Mouse (Mus musculus): ENCODE measurements around the gene Ace2. TPM values are rescaled to one million over a fixed set of nuclear protein-coding genes. Genes with fewer than 3 reads are reported as not detected.

The Ace2 gene
- total and polyA plus RNA-seq, 3 experiments: not detected

DNA sequence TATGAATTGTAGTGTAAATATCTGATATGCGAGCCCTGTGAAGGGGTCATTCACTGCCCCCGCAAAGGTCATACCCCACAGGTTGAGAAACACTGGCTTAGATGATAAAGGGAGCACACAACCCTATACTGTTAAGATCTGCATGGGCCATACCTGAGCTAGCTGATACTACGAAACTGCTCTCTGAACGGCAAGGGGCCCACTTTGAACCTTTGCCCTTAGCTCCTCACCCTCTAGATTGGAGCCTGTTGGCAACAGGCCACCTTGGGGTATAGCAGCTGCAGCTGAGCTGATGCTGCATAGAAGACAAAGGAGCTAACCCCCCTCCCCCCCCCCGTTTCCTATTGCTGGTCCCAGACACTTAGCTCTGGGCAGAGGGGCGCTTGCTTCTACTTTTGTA, 36.5 kb upstream of the Ace2 start:
- Histone ChIP-seq H3K4me3 (ENCODE audit: control insufficient read depth in 1 of 2, insufficient read depth in 1 of 2, low read depth in 2 of 2, low read length in 2 of 2) (no peak overlapping the region), H3K9ac (ENCODE audit: control insufficient read depth, low read depth, low read length, poor library complexity, severe bottlenecking) (no peak overlapping the region), H3K79me2 (ENCODE audit: control insufficient read depth, insufficient read depth, low read length, poor library complexity) (no peaks in the 10 kb centered on the region), H3K36me3 (ENCODE audit: control insufficient read depth in 1 of 2, insufficient read depth in 2 of 2, low read length in 2 of 2) (no peaks in the 10 kb centered on the region), H3K27ac (ENCODE audit: control insufficient read depth, low read depth, low read length) (no peak overlapping the region), H3K9me3 (replicated peaks; ENCODE audit: insufficient read depth, low read length) (no peaks in the 10 kb centered on the region), H3K4me1 (ENCODE audit: control insufficient read depth in 1 of 2, insufficient read depth in 2 of 2, low read length in 2 of 2) (no peaks in the 10 kb centered on the region), H3K27me3 (ENCODE audit: control insufficient read depth in 1 of 2, insufficient read depth in 2 of 2, low read length in 2 of 2) (no peaks in the 10 kb centered on the region; a peak in 1 of 4 replicates)
- TF ChIP-seq E2F4 (IDR thresholded peaks at IDR 0.05; ENCODE audit: borderline replicate concordance, low read depth, low read length): no peak
- TF ChIP-seq TBP (IDR thresholded peaks at IDR 0.05; ENCODE audit: low read depth, low read length): no peak
- TF ChIP-seq UBTF (IDR thresholded peaks at IDR 0.05; ENCODE audit: borderline replicate concordance, insufficient read depth, low read depth, low read length): no peak
- TF ChIP-seq SIN3A (IDR thresholded peaks at IDR 0.05; ENCODE audit: low read length): no peak
- no peak for TF ChIP-seq ETS1 (IDR thresholded peaks at IDR 0.05; ENCODE audit: low read depth, low read length)
- no peak for TF ChIP-seq ZC3H11A (IDR thresholded peaks at IDR 0.05; ENCODE audit: low read depth, low read length)
- no peak for TF ChIP-seq MXI1 (IDR thresholded peaks at IDR 0.05; ENCODE audit: low read depth, low read length)
- TF ChIP-seq MAZ (IDR thresholded peaks at IDR 0.05; ENCODE audit: low read depth, low read length): no peak
- no peak for TF ChIP-seq MYB (IDR thresholded peaks at IDR 0.05; ENCODE audit: low read depth, low read length)
- TF ChIP-seq JUND (IDR thresholded peaks at IDR 0.05; ENCODE audit: low read depth, low read length): no peak
- no peak for TF ChIP-seq HCFC1 (IDR thresholded peaks at IDR 0.05; ENCODE audit: low read depth, low read length)
- no peak for TF ChIP-seq POLR2AphosphoS5 (IDR thresholded peaks at IDR 0.05; ENCODE audit: borderline replicate concordance, low read depth, low read length)
- TF ChIP-seq EP300 (IDR thresholded peaks at IDR 0.05; ENCODE audit: low read depth in 1 of 2, low read length in 2 of 2): no peak
- TF ChIP-seq RCOR1 (IDR thresholded peaks at IDR 0.05; ENCODE audit: low read depth, low read length): no peak
- no peak for TF ChIP-seq POLR2AphosphoS2 (IDR thresholded peaks at IDR 0.05; ENCODE audit: low read length)
- DNase-seq (ENCODE audit: low read depth, low spot score): no peak

- Histone ChIP-seq H3K4me1 (ENCODE audit: control insufficient read depth in 1 of 2, insufficient read depth in 2 of 2, low read length in 2 of 2) (no peaks in the 10 kb centered on the region), H3K27ac (ENCODE audit: control insufficient read depth, low read depth, low read length) (no peak overlapping the region), H3K79me2 (ENCODE audit: control insufficient read depth, insufficient read depth, low read length, poor library complexity) (no peaks in the 10 kb centered on the region), H3K9ac (ENCODE audit: control insufficient read depth, low read depth, low read length, poor library complexity, severe bottlenecking) (no peak overlapping the region), H3K9me3 (replicated peaks; ENCODE audit: insufficient read depth, low read length) (no peaks in the 10 kb centered on the region), H3K4me3 (ENCODE audit: control insufficient read depth in 1 of 2, insufficient read depth in 1 of 2, low read depth in 2 of 2, low read length in 2 of 2) (no peak overlapping the region), H3K27me3 (ENCODE audit: control insufficient read depth in 1 of 2, insufficient read depth in 2 of 2, low read length in 2 of 2) (peaks cover 1 to 2% of the 10 kb centered on the region in 2 experiments; a peak in 1 of 4 replicates), H3K36me3 (ENCODE audit: control insufficient read depth in 1 of 2, insufficient read depth in 2 of 2, low read length in 2 of 2) (0 out of 4 replicates have a peak, but pooled peaks cover 0 to 3% of the 10 kb centered on the region in 2 experiments)
- DNase-seq (ENCODE audit: low read depth, low spot score): no peak
- TF ChIP-seq CHD1 (IDR thresholded peaks at IDR 0.05; ENCODE audit: low read depth, low read length): no peak
- TF ChIP-seq TCF12 (IDR thresholded peaks at IDR 0.05; ENCODE audit: low read depth, low read length): no peak
- TF ChIP-seq NRF1 (IDR thresholded peaks at IDR 0.05; ENCODE audit: insufficient read depth, low read depth, low read length, poor library complexity, severe bottlenecking): no peak
- no peak for TF ChIP-seq TAL1 (IDR thresholded peaks at IDR 0.05; ENCODE audit: low read length)
These were observed 28.0 kb upstream of the Ace2 start for GRCm38 (mm10) chrX:164111146-164111545.

Data from MEL (cell line).